Mouse (Mus musculus) induced T-regulatory cell, adult 2 months (primary cell): ENCODE measurements around the gene Herc3.

Source experiments
- DNase-seq: peaks from one replicate; pipeline ENCODE4 v3.0.0-alpha.2; 2012; ENCODE audit warnings: low read depth

The Herc3 gene

DNA sequence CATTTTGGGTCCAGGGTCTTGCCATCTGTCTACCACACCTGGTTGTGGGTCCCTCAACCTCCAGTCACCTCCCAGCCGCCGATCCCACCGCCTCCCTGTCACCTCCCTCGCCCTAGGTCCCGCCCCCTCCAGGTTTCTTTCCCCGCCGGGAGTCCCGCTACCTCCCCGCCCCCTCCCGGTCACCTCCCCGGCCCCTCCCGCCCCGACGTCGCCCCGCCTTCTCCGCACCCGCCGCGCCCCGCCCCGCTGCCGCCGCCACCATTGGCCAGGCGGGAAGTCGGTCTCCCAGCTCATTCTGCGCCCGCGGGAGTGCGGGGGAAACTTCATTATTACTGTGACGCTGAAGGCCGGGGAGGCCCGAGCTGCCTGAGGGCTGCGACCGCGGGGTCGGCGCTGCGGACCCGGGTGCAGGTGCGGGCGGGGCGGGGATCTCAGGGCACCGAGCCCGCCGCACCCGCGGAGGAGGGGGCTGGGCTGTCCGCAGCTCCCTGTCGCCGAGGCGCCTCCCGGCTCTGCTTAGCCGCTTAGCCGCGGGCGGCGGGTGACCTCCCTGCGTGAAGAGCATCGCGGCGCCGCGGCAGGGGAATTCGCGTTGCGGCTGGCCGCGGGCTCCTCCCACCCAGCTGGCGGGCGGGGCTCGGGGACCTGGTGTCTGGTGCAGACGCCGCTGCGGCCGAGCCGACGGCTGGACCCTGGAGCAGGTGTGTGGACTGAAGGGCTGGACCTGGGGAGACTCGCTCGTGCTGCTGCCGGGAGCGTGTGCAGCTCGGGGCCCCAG lies at the start of gene Herc3:
Gene Herc3 (plus strand): TSS at position 234 of the 778 bp plus-strand sequence.
- peak; percentile 89 for DNase-seq

DNA sequence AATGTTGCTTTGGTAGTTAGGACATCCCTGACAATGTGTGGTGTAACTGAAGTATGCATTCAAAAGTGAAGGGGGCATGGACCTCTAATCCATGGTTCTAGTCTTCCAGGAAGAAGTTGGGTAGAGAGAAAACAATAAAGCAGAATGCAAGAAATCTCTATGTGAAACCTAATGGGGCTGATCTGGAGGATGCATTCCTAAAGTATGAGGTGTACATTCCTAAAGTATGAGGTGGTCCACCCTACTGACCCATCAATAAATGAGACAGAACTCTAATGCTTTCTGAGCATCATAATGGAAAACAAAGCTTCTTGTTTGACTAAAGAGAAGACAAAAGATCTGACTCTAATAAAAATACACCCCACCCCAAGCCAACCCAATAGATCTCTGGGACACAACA lies 29.9 kb upstream of the Herc3 start:
- DNase-seq = no peak

DNA sequence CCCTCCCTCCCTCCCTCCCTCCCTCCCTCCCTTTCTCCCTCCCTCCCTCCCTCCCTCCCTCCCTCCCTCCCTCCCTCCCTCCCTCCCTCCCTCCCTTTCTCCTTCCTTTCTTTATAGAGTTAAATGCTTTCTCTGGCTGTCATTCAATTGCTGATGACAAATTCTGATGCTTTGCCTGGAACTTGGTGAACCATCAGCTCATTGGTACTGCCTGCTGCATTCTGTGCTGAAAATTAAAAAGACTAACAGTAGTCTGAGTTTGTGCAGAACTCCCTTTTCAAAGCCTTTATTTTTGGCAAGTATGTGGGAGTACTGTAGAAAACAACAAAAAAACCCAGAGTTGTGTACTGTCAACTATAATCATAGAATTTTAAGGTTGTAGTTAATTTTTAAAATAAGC lies 16.9 kb upstream of the Herc3 start:
- no peak for DNase-seq

DNA sequence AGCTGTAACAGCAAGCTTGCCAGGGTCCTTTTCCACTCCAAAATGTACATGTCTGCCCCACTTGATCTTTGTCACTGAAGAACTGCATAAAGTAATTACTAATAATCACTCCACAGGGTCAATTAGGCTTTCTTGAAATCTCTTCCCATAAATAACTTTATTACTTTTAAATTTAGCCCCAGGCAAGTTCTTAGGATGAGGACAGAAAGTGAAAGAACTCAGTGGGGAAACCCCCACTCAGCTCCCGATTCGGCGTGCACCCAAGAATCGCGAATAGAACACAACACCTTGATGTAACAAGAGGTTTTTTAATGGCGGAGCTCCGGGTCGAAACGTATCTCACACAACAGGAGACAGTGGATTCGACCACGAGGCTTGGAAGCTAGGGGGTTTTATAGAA lies 14.2 kb upstream of the Herc3 start:
- peak; percentile 23 for DNase-seq

- no peak for DNase-seq
Measured at GRCm38 (mm10) chr6:58825619-58826018, 5.6 kb upstream of the Herc3 start.

- DNase-seq = no peak
Measured at GRCm38 (mm10) chr6:58826089-58826488, 5.2 kb upstream of the Herc3 start.

DNA sequence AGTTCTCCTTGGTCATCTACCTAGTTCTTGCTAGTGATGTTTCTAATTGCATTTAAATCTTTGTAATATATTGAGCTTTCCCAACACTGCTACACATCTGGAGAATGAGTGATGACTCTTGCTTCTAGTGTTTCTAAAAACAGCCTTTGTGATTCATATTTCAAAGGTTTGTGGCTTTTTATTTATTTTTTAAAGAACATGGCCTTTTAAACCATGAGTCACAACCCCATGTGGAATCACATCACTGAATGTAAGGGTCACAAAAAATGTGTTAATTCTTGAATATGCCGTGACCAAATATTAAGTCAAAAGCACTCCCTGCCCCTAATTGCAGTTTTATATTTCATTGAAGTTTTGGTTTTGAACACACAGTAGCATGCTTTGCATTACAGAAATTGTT lies 2.7 kb upstream of the Herc3 start:
- DNase-seq = no peak

DNA sequence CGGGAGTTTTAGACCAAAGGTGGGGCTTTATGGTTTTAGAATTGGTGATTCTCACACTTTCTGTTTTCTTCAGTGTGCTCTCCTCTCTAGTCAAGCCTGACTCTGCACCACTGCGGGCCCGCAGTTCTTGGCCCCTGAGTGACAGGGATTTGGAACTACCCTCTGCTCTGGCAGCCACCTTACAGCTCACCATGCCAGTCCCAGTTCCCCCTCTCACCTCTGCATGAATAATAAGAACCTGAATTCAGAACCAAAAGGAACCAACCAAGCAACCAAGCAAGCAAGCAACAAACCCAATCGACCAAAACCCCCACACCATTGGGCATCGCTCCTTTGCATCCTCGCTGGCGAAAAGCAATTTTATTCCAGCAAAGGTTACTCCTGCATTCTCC lies 429 bp upstream of the Herc3 start:
- no peak for DNase-seq

GRCm38 (mm10) chr6:58832591-58833018 lies 1.3 kb downstream of the Herc3 start:
- peak; percentile 84 for DNase-seq

DNA sequence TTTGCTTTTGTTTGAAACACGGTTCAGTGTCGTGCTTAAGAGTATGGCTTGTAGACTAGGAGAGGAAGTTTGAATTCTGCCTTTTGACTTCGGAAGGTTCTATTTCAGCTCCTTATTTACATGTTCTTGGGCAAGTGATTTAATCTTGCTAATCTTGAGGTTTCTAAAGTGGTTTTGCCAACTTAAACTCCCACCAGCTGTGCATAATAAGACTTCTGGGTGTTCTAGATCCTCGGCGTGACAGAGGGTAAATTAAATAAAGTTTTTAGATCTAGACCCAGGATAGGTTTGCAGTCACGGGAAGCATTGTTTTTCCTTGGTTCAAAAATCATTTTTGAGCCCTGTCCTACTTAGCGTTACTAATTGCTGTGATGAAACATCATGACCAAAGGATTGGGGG lies 3.2 kb downstream of the Herc3 start:
- DNase-seq = peak; percentile 22

- no peak for DNase-seq
Measured at GRCm38 (mm10) chr6:58835591-58835990, 4.3 kb downstream of the Herc3 start.

DNA sequence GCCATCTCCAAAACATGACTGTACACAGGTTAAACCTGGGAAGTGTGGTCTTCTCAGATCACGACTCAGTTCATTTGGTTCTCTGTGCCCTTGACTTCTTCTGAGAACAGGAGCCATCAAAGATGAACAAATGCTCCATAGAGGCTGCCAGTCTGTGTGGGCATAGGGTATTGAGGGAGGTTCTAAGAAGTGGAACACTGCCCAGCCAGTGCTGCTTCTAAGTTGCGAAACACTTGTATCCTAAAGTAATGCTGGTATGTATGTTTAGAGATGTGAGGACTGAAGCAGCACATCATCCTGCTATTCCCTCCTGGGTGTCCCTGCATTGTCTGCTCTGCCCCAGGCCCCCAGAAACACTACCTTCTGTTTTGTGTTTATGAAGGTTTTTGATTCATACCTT lies 5.2 kb downstream of the Herc3 start:
- DNase-seq = no peak

DNA sequence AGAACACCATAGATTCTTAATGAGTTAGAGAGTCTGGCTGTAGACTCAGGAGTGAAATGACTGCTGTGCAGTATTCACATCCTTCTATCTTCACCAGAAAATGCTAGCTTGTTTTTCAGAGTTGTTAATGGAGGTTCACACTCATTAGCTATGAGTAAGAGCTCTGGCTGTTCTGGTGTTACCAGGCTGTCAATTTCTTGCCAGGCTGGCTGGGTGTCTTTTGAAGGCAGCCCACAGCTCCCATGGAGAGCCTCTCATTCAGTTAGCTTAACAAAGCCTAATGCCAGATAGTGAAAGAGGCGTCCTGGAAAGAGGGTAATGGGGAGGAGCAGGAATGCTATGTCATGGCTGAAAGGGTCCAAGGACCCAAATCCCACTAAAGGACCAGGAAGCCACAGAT lies 6.7 kb downstream of the Herc3 start:
- DNase-seq = no peak

DNA sequence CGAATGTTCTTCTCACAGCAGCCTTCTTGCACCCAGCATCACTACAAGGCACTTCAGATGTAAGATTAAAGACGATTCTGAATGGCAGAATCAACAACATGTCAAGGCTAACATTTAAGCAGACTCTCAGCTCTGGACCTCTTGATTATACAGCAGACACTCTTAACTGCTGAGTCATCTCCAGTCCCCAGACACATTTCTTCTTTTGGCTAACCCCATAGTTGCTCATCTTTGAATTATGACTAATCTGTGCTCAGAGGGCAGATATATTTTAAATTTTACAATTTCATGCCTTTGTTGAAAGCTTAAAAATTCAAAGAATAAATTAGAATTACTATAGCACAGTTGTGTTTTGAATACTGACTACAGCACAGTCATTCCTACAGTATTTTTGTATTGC lies 9.9 kb downstream of the Herc3 start:
- DNase-seq = no peak

DNA sequence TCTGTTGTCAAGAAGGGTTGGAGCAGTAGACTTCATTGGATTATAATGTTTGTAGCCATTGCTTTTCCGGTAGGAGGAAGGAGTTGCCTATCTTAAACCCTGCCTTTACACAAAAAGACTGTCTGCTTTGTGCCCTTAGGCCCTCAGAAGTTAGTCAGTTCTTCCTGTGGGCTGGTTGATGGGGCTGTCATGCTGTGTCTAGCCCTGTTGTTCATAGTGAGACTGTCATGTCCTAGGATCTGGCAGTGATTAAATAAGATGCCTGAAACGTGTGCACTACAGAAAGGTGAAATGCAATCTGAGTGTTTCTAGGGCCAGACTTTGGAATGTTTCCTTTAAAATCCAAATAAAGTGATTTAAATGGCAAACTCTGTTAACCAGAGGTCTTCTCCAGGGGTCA lies 10.9 kb downstream of the Herc3 start:
- DNase-seq = peak; percentile 14

GRCm38 (mm10) chr6:58843580-58843979 lies 12.3 kb downstream of the Herc3 start:
- peak; percentile 42 for DNase-seq

- peak; percentile 81 for DNase-seq
Measured at GRCm38 (mm10) chr6:58844188-58844822, 13.0 kb downstream of the Herc3 start.

DNA sequence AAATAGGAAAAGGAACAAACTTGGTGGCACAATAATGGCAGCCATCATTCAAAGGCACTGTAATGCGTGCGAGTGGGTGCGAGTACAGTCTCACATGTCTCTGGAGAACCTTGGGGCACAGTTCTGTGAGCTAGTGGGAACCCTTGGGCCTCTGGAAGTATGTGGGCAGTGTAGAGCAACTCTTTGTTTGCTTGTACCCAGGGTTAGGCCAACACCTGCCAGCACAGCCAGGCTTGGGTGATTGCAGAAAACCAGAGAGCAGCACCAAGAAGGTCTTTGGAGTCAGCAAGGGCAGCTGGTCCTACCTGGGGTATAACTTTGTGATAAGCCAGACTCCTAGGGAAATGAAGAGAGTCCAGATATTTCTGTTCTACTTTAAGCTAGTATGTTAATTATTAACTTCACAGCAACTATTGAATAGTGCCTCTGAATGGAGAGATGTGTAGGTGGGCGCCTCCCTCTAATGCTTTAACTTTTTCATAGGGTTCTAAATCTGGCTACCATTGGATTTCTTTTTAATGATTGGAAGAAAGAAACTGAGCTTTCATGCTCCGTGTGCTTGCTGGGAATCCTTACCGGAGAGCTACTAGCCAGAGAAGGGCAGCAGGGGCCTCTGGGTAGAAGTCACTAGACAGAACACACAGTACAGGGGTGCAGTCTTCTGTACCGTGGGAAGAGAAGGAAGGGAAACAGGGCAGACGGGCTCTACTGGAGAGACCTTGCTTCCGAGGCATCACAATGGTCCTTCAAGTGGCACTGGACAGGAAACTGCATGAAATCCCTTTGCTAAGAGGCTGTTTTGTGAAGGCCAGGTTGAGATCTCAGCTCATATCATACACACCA lies 15.8 kb downstream of the Herc3 start:
- no peak for DNase-seq

DNA sequence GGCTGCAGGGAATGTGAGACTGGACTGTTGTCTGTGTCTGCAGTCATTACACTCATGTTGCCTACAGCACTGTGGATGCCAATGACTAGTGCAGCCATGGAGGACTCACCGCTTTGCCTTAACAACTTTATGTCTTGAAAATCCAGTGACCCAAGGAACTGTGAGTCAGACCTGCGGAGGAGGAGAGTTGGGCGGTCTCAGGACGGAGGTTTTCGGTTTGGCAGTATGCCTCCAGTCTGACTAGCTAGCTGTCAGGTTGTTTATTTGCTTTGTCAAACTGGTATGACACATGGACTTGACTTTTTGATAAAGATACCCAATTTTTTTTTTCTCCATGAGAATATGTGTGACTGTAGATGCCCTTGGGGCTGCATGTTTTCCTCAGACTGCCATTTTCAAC lies 16.6 kb downstream of the Herc3 start:
- DNase-seq = no peak

DNA sequence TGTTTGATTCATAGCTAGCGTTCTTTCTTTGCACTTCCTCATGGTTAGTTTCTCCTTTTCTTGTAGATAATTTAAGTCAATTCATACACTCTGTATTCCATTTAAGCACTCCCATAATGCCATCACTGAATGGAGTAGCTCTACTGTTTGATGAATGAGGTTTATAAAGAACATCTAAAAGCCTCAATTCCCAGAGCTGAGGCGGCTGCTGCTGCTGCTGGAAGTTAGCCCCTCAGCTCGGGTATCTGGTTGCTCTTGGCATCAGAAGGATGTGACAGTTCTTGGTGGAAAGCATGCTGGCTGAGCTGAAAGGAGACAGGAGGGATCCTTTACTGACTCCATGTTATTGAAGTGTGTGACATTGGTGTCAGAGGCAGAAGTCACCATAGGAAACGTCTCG lies 18.1 kb downstream of the Herc3 start:
- DNase-seq = no peak

DNA sequence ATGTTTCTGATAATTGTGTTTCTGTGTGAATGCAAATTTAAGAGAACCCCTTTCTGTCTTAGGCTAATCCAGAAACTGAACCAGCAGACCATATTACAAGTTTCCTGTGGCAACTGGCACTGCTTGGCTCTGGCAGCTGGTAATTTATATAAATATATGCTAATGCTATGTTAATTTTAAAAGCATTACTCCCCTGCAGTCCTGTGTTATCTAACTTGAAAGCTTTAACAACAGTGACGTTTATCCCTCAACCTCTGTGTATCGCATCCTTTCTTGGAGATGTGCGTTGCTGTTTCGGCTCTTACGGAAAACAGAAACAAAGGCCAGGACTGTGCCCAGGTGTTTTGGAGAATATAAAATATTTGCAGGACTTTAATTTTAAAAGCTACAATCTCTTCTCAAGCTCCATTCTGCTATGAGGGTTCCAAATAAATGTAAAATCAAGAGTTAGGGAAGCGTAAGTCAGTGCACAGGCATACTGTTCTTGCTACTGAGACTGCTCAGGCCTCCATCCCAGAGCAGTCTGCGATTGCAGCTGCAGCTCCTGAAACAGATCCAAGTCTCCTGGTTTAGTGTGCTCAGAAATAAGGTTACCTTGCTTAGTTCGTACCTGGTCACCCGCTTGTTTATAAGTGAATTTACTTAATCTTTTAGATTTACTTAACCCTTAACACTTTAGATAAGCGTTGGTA lies 24.6 kb downstream of the Herc3 start:
- DNase-seq = no peak

- DNase-seq = no peak
Measured at GRCm38 (mm10) chr6:58856494-58856893, 25.2 kb downstream of the Herc3 start.
